Mouse (Mus musculus) neural tube, embryonic 12.5 days (tissue): ENCODE results near the gene Tmem179b. TPM values are rescaled to one million over a fixed set of nuclear protein-coding genes. Genes with fewer than 3 reads are reported as not detected.

Experiments
- ATAC-seq: fragments of 200-750 bp; cut with Nextera tagmentation; 2 replicates; pipeline ENCODE4 v1.8.0; 2017; ENCODE audit warnings: low read depth, mild to moderate bottlenecking, moderate TSS enrichment, moderate library complexity; ENCODE audit not compliant: low FRiP score
- H3K27ac ChIP-seq: fragments of 300-500 bp; sonication (generic); 2 replicates; pipeline ENCODE4 v1.5.1; 2016
- H3K27me3 ChIP-seq: fragments of 300-500 bp; sonication (generic); replicated peaks from 2 replicates; pipeline ENCODE4 v1.6.1; 2016; ENCODE audit warnings: mild to moderate bottlenecking
- H3K36me3 ChIP-seq: fragments of 300-500 bp; sonication (generic); 2 replicates; pipeline ENCODE4 v1.6.1; 2016; ENCODE audit warnings: mild to moderate bottlenecking
- H3K4me1 ChIP-seq: fragments of 300-500 bp; sonication (generic); 2 replicates; pipeline ENCODE4 v1.6.1; 2016
- H3K4me2 ChIP-seq: fragments of 300-500 bp; sonication (generic); replicated peaks from 2 replicates; pipeline ENCODE4 v1.6.1; 2016; ENCODE audit warnings: mild to moderate bottlenecking
- H3K4me3 ChIP-seq: fragments of 300-500 bp; sonication (generic); 2 replicates; pipeline ENCODE4 v1.5.1; 2016
- H3K9ac ChIP-seq: fragments of 300-500 bp; sonication (generic); 2 replicates; pipeline ENCODE4 v1.6.1; 2016; ENCODE audit warnings: mild to moderate bottlenecking
- H3K9me3 ChIP-seq: fragments of 300-500 bp; sonication (generic); 2 replicates; pipeline ENCODE4 v1.6.1; 2016; ENCODE audit warnings: mild to moderate bottlenecking
- WGBS: fragments of 180-500 bp; shearing (Covaris S2); methylation state at CpG from one replicate; pipeline ENCODE4 v1.1.7; 2016; 5-methylcytosine and 5-hydroxymethylcytosine counted together
- microRNA-seq: library from miRNA; unstranded; fragments of <30 nt; microRNA quantifications from one replicate; pipeline ENCODE4, GENCODE M21; 2017
- polyA plus RNA-seq: library from polyadenylated mRNA; unstranded; fragments of >200 nt; fragmentation: Nextera tagmentation; extraction: Ambion mirVana; gene quantifications from 2 replicates; pipeline ENCODE4 v1.2.1, GENCODE M21; 2016

Tmem179b gene
- polyA plus RNA-seq, 1 experiment from 2014 or later, result 39.0 TPM

GRCm38 (mm10) chr19:8724392-8724791, 49.9 kb downstream of the Tmem179b start:
- Histone ChIP-seq H3K36me3 (peaks cover 23% of the 10 kb centered on the region), H3K27me3 (no peaks in the 10 kb centered on the region)

DNA sequence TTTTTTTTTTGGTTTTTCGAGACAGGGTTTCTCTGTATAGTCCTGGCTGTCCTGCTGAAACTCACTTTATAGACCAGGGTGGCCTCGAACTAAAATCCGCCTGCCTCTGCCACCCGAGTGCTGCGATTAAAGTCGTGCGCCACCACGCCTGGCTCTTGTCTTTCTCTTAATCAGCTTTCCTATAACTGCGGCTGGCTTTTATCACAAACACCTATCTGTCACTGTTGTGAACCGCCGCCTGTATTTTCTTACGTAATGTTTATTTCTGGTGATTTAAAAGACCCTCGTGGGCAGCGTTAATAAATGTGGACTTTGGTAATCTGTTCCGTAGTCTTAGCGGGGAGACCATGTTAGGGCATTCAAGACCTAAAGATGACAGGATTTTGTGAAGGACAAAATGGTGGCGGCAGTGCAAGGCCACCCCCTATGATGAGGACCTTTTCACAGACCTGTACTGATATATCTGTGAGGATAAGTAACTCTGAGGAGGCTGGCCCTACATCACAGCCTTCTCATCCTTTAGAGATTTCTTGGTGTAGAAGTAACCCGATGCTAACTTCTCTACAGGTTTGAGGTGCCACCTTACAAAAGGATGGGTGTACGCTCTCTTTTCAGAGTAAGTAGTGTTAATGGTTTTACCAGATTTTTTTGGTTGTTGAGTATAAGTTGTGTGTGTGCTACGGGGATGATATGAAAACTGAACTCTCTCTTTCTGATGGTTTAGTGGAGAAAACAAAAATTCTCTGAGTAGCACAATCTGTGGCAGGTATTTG, 50.5 kb downstream of the Tmem179b start:
- peaks cover 23% of the 10 kb centered on the region for H3K36me3 ChIP-seq
- peak overlapping the region; percentile 57; the same call in 1 of the 2 replicates for H3K27ac ChIP-seq
- H3K9me3 ChIP-seq, result no peaks in the 10 kb centered on the region
- H3K4me2 ChIP-seq, result peak overlapping the region; percentile 79
- peak overlapping the region; percentile 76 for H3K4me3 ChIP-seq
- H3K4me1 ChIP-seq, result peaks cover 31% of the 10 kb centered on the region
- no peaks in the 10 kb centered on the region for H3K27me3 ChIP-seq
- ATAC-seq, result no peak; the same call in 1 of the 2 replicates
- under 1% methylated on average over 20 of the region's 20 CpGs for WGBS
- peak overlapping the region; percentile 92 for H3K9ac ChIP-seq

More at GRCm38 (mm10) chr19:8724392-8724791, 49.9 kb downstream of the Tmem179b start:
- H3K4me2 ChIP-seq, result peak overlapping the region; percentile 79
- no peak for ATAC-seq
- WGBS, result 2% methylated on average over 2 of the region's 2 CpGs
- peak overlapping the region; percentile 76 for H3K4me3 ChIP-seq
- H3K27ac ChIP-seq, result no peak overlapping the region
- H3K9me3 ChIP-seq, result no peaks in the 10 kb centered on the region
- H3K4me1 ChIP-seq, result peaks cover 31% of the 10 kb centered on the region
- H3K9ac ChIP-seq, result peak overlapping the region; percentile 92

GRCm38 (mm10) chr19:8722907-8723573, 51.2 kb downstream of the Tmem179b start, which contains the start of gene Slc3a2:
Slc3a2 (minus strand) TSS chr19:8723369.
- Histone ChIP-seq H3K27me3 (no peaks in the 10 kb centered on the region), H3K4me3 (peak within 1 kb of the TSS; percentile 76), H3K4me2 (peak within 1 kb of the TSS; percentile 79), H3K9me3 (no peaks in the 10 kb centered on the region), H3K9ac (peak within 1 kb of the TSS; percentile 92), H3K36me3 (peaks cover 23% of the 10 kb centered on the region), H3K27ac (peak within 1 kb of the TSS; percentile 89), H3K4me1 (peaks cover 31% of the 10 kb centered on the region)
- under 1% methylated on average over 50 of the region's 50 CpGs for WGBS
- ATAC-seq, result peak; percentile 97

- Histone ChIP-seq H3K27me3 (no peaks in the 10 kb centered on the region), H3K4me1 (peaks cover 31% of the 10 kb centered on the region), H3K4me3 (peak overlapping the region; percentile 76), H3K27ac (peak overlapping the region; percentile 89), H3K9me3 (no peaks in the 10 kb centered on the region), H3K4me2 (peak overlapping the region; percentile 79), H3K36me3 (peaks cover 23% of the 10 kb centered on the region), H3K9ac (peak overlapping the region; percentile 75)
- peak; percentile 21; the same call in 1 of the 2 replicates for ATAC-seq
- 3% methylated on average over 5 of the region's 5 CpGs for WGBS
Measured at GRCm38 (mm10) chr19:8722559-8722906, 51.7 kb downstream of the Tmem179b start.

Small RNA genes within 50 kb of the gene (microRNA-seq; reads per million reads assigned to microRNA genes)
- not detected for gene Mir6992

Other genes starting within 250 kb of the Tmem179b start
- 0.62 and 0.83 TPM in 2 replicates for gene Slc22a8, start 183.2 kb downstream of the Tmem179b start, polyA plus RNA-seq
- 2.0 and 2.5 TPM in 2 replicates for gene Slc22a6, start 156.4 kb downstream of the Tmem179b start, polyA plus RNA-seq
- 0.17 and 0.20 TPM in 2 replicates for gene Chrm1, start 110.7 kb downstream of the Tmem179b start, polyA plus RNA-seq
- gene Slc3a2, start 51.1 kb downstream of the Tmem179b start, polyA plus RNA-seq, result 144 and 147 TPM in 2 replicates
- gene Wdr74, start 38.6 kb downstream of the Tmem179b start, polyA plus RNA-seq, result 83.5 and 85.1 TPM in 2 replicates
- 2.3 and 3.6 TPM in 2 replicates for gene 1700092M07Rik, start 33.7 kb downstream of the Tmem179b start, polyA plus RNA-seq
- 129 TPM in 2 replicates for gene Stx5a, start 33.1 kb downstream of the Tmem179b start, polyA plus RNA-seq
- 186 and 216 TPM in 2 replicates for gene Nxf1, start 17.4 kb downstream of the Tmem179b start, polyA plus RNA-seq
- gene Tmem223, start 3.5 kb downstream of the Tmem179b start, polyA plus RNA-seq, result 199 and 210 TPM in 2 replicates
- gene Taf6l, start 11.9 kb upstream of the Tmem179b start, polyA plus RNA-seq, result 29.9 and 34.4 TPM in 2 replicates
- 152 and 158 TPM in 2 replicates for gene Polr2g, start 24.1 kb upstream of the Tmem179b start, polyA plus RNA-seq
- gene Zbtb3, start 28.1 kb upstream of the Tmem179b start, polyA plus RNA-seq, result 7.2 and 7.5 TPM in 2 replicates
- gene Ttc9c, start 44.9 kb upstream of the Tmem179b start, polyA plus RNA-seq, result 55.2 and 57.7 TPM in 2 replicates
- 5.7 and 7.5 TPM in 2 replicates for gene Hnrnpul2, start 45.5 kb upstream of the Tmem179b start, polyA plus RNA-seq
- 0.45 TPM in 1 of 2 replicates, not detected in the other for gene AC129217.1, start 55.3 kb upstream of the Tmem179b start, polyA plus RNA-seq
- 66.1 and 68.5 TPM in 2 replicates for gene Bscl2, start 63.0 kb upstream of the Tmem179b start, polyA plus RNA-seq
- 203 and 211 TPM in 2 replicates for gene Gng3, start 64.7 kb upstream of the Tmem179b start, polyA plus RNA-seq
- 0.47 and 0.56 TPM in 2 replicates for gene Lrrn4cl, start 76.3 kb upstream of the Tmem179b start, polyA plus RNA-seq
- gene Ubxn1, start 97.0 kb upstream of the Tmem179b start, polyA plus RNA-seq, result 186 and 193 TPM in 2 replicates
- gene Uqcc3, start 106.5 kb upstream of the Tmem179b start, polyA plus RNA-seq, result 62.2 and 66.0 TPM in 2 replicates
- 63.3 and 89.5 TPM in 2 replicates for gene Lbhd1, start 109.3 kb upstream of the Tmem179b start, polyA plus RNA-seq
- gene Gm49403, start 109.5 kb upstream of the Tmem179b start, polyA plus RNA-seq, result not detected in 2 replicates
- 82.0 and 98.5 TPM in 2 replicates for gene 1810009A15Rik, start 114.4 kb upstream of the Tmem179b start, polyA plus RNA-seq
- not detected in 2 replicates for gene Gm49416, start 114.5 kb upstream of the Tmem179b start, polyA plus RNA-seq
- gene Ints5, start 118.5 kb upstream of the Tmem179b start, polyA plus RNA-seq, result 43.6 and 47.3 TPM in 2 replicates
- gene Ganab, start 123.6 kb upstream of the Tmem179b start, polyA plus RNA-seq, result 116 and 119 TPM in 2 replicates
- 84.2 and 91.5 TPM in 2 replicates for gene B3gat3, start 145.9 kb upstream of the Tmem179b start, polyA plus RNA-seq
- 2.1 and 2.3 TPM in 2 replicates for gene Rom1, start 154.9 kb upstream of the Tmem179b start, polyA plus RNA-seq
- gene Eml3, start 155.1 kb upstream of the Tmem179b start, polyA plus RNA-seq, result 14.1 and 14.3 TPM in 2 replicates
- gene Mta2, start 167.4 kb upstream of the Tmem179b start, polyA plus RNA-seq, result 175 and 177 TPM in 2 replicates
- 32.5 and 34.6 TPM in 2 replicates for gene Tut1, start 179.4 kb upstream of the Tmem179b start, polyA plus RNA-seq
- gene Eef1g, start 192.6 kb upstream of the Tmem179b start, polyA plus RNA-seq, result 360 and 361 TPM in 2 replicates
- 5.0 and 6.3 TPM in 2 replicates for gene Ahnak, start 214.8 kb upstream of the Tmem179b start, polyA plus RNA-seq